Mouse (Mus musculus): ENCODE measurements around the gene Ceacam18. TPM values are rescaled to one million over a fixed set of nuclear protein-coding genes. Genes with fewer than 3 reads are reported as not detected.
"Not testable (repeated sequence)": the region's sequence is repeated elsewhere in the genome, so short reads cannot be mapped to it uniquely, and the experiment has no call there.

Gene Ceacam18
- polyA plus RNA-seq, 1 experiment, result not detected

DNA sequence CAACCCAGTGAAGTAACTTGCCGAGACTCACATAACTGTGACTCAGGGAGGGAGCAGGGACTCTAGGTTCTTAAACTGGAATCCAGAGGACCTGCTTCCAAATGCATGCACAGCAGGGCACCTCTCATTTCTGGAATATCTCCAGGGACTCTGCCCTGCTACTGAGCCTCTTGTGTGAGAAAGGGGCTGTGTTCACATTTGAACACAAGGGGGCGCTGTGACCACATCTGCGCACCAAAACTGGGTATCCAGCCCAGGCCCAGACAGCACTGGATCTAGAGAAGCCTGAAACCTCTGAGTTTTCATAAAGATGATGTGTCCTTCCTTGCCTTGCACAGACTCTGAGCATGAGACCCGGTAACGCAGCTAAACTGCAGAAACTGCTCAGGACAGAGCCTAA lies 46.5 kb downstream of the Ceacam18 start:
- DNase-seq, result peak; percentile 63
- H3K4me1 ChIP-seq (ENCODE audit: control insufficient read depth, insufficient read depth, low read length), result peaks cover 6% of the 10 kb centered on the region; the same call in 1 of the 2 replicates
- no peak for TF ChIP-seq POLR2A (IDR thresholded peaks at IDR 0.05; ENCODE audit: borderline replicate concordance, extremely low read depth, low read depth, low read length)
- TF ChIP-seq CTCF (IDR thresholded peaks at IDR 0.05; ENCODE audit: insufficient read depth, low read length), result peak; percentile 81
- 23% methylated on average over 5 of the region's 5 CpGs for WGBS
- no peak overlapping the region for H3K4me3 ChIP-seq (replicated peaks; ENCODE audit: extremely low read depth, low read depth, low read length)

DNA sequence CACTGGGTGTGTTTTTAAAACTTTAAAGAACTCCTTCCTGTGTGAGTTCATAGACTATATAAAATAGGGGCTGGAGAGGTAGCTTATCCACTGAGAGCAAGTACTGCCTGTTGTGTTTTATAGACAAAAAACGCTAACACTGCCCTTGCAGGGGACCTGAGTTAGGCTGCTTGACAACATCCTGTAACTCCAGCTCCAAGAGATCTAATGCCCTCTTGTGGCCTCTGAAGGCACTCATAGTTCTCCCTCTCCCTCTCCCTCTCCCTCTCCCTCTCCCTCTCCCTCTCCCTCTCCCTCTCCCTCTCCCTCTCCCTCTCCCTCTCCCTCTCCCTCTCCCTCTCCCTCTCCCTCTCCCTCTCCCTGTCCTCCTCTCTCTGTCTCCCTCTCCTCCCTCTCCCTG lies 48.0 kb downstream of the Ceacam18 start:
- whole genome bisulfite sequencing, result 8% methylated on average over 1 of the region's 1 CpGs
- not testable (repeated sequence) for H3K4me1 ChIP-seq (ENCODE audit: control insufficient read depth, insufficient read depth, low read length); DNase-seq; H3K4me3 ChIP-seq (replicated peaks; ENCODE audit: extremely low read depth, low read depth, low read length)

DNA sequence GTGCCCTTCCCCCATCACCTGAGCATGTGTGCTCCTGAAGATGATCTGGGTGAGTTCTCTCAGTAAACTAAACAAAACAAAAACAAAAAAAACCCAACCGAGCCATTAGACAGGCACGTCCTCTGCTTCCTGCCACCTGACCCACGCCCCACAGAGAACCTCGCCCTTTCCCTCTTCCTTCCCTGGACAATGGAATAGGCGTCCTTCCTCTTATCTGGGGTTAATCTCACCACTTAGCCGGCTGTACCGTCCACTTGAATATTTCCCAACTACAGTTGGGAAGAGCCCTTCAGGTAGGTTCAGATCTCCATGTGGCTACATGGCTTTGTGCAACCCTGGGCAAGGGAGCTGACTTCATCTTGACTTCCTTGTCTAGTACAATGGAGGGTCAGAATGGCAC lies 50.6 kb downstream of the Ceacam18 start:
- 24% methylated on average over 7 of the region's 7 CpGs for WGBS
- DNase-seq, result peak; percentile 42
- no peak for TF ChIP-seq POLR2A (IDR thresholded peaks at IDR 0.05; ENCODE audit: borderline replicate concordance, extremely low read depth, low read depth, low read length)
- TF ChIP-seq CTCF (IDR thresholded peaks at IDR 0.05; ENCODE audit: insufficient read depth, low read length), result no peak

DNA sequence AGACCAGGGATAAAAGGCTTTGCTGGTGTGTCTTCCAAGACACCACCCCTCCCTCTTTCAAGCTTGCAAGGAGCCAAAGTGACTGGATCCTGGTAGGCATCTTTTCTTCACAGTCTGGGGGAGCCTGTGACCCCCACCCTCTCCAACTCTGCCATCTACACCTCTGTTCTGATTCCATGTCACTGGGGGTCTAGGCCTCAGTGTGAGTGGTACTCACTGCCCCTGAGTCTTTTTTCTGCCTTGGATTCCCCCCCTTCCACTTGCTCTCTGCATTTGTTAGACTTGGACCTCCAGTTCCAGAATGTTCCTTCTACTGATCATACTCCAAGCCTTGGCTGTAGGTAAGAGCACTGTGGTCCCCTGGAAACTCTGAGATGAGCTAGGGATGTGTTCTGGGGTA lies 55.6 kb downstream of the Ceacam18 start, which contains the start of gene Klk14:
Gene Klk14 (plus strand): TSS at position 301 of the 400 bp plus-strand sequence.
- no peak for DNase-seq
- TF ChIP-seq POLR2A (IDR thresholded peaks at IDR 0.05; ENCODE audit: borderline replicate concordance, extremely low read depth, low read depth, low read length) (no peak), CTCF (IDR thresholded peaks at IDR 0.05; ENCODE audit: insufficient read depth, low read length) (no peak)
- H3K4me1 ChIP-seq (ENCODE audit: control insufficient read depth, insufficient read depth, low read length), result 0 out of 2 replicates have a peak, but pooled peaks cover under 1% of the 10 kb centered on the region
- no peak within 1 kb of the TSS for H3K4me3 ChIP-seq (replicated peaks; ENCODE audit: extremely low read depth, low read depth, low read length)

More for the DNA sequence above, 50.6 kb downstream of the Ceacam18 start:
- no peak overlapping the region for H3K4me3 ChIP-seq (replicated peaks; ENCODE audit: extremely low read depth, low read depth, low read length)
- peaks cover 6% of the 10 kb centered on the region; the same call in 1 of the 2 replicates for H3K4me1 ChIP-seq (ENCODE audit: control insufficient read depth, insufficient read depth, low read length)

Other genes starting within 250 kb of the Ceacam18 start
- gene Siglecg, start 226.5 kb upstream of the Ceacam18 start, polyA plus RNA-seq (2012; rRNA removed), result 17.5 and 18.9 TPM in 2 replicates
- gene Lim2, start 207.0 kb upstream of the Ceacam18 start, polyA plus RNA-seq (2012; rRNA removed), result 0.05 TPM in 1 of 2 replicates, not detected in the other
- 17.3 and 19.7 TPM in 2 replicates for gene Nkg7, start 197.6 kb upstream of the Ceacam18 start, polyA plus RNA-seq (2012; rRNA removed)
- gene Cldnd2, start 193.9 kb upstream of the Ceacam18 start, polyA plus RNA-seq (2012; rRNA removed), result not detected in 2 replicates
- 71.4 and 105 TPM in 2 replicates for gene Etfb, start 190.6 kb upstream of the Ceacam18 start, polyA plus RNA-seq (2012; rRNA removed)
- 1.2 and 1.5 TPM in 2 replicates for gene Gm45233, start 190.6 kb upstream of the Ceacam18 start, polyA plus RNA-seq (2012; rRNA removed)
- gene Vsig10l, start 171.6 kb upstream of the Ceacam18 start, polyA plus RNA-seq (2012; rRNA removed), result 6.6 and 14.2 TPM in 2 replicates
- 0.85 and 1.0 TPM in 2 replicates for gene Iglon5, start 144.6 kb upstream of the Ceacam18 start, polyA plus RNA-seq (2012; rRNA removed)
- not detected in 2 replicates for gene 4931406B18Rik, start 128.8 kb upstream of the Ceacam18 start, polyA plus RNA-seq (2012; rRNA removed)
- gene Cd33, start 90.3 kb upstream of the Ceacam18 start, polyA plus RNA-seq (2012; rRNA removed), result 11.6 and 15.3 TPM in 2 replicates
- 1.6 and 1.8 TPM in 2 replicates for gene Zfp658, start 72.5 kb upstream of the Ceacam18 start, polyA plus RNA-seq (2012; rRNA removed)
- gene Zfp719, start 55.1 kb upstream of the Ceacam18 start, polyA plus RNA-seq (2012; rRNA removed), result 2.0 and 2.5 TPM in 2 replicates
- 0.09 TPM in 1 of 2 replicates, not detected in the other for gene Zfp819, start 27.5 kb upstream of the Ceacam18 start, polyA plus RNA-seq (2012; rRNA removed)
- 4.8 and 7.0 TPM in 2 replicates for gene Siglece, start 25.5 kb downstream of the Ceacam18 start, polyA plus RNA-seq (2012; rRNA removed)
- gene Ctu1, start 37.3 kb downstream of the Ceacam18 start, polyA plus RNA-seq (2012; rRNA removed), result 9.8 and 11.5 TPM in 2 replicates
- 2.2 and 56.2 TPM in 2 replicates for gene Klk14, start 55.7 kb downstream of the Ceacam18 start, polyA plus RNA-seq (2012; rRNA removed)
- gene Klk13, start 77.9 kb downstream of the Ceacam18 start, polyA plus RNA-seq (2012; rRNA removed), result 8.4 and 35.6 TPM in 2 replicates
- gene Klk12, start 134.2 kb downstream of the Ceacam18 start, polyA plus RNA-seq (2012; rRNA removed), result 5.8 TPM in 1 of 2 replicates, not detected in the other
- gene Klk11, start 139.9 kb downstream of the Ceacam18 start, polyA plus RNA-seq (2012; rRNA removed), result 3.2 and 26.4 TPM in 2 replicates
- 1.7 and 117 TPM in 2 replicates for gene Klk10, start 146.3 kb downstream of the Ceacam18 start, polyA plus RNA-seq (2012; rRNA removed)
- 11.6 TPM in 1 of 2 replicates, not detected in the other for gene Klk9, start 157.2 kb downstream of the Ceacam18 start, polyA plus RNA-seq (2012; rRNA removed)
- 14.5 and 23.8 TPM in 2 replicates for gene Klk8, start 162.9 kb downstream of the Ceacam18 start, polyA plus RNA-seq (2012; rRNA removed)
- 4.6 TPM in 1 of 2 replicates, not detected in the other for gene Klk7, start 176.6 kb downstream of the Ceacam18 start, polyA plus RNA-seq (2012; rRNA removed)
- 0.13 TPM in 1 of 2 replicates, not detected in the other for gene Klk6, start 189.8 kb downstream of the Ceacam18 start, polyA plus RNA-seq (2012; rRNA removed)
- gene Klk5, start 207.3 kb downstream of the Ceacam18 start, polyA plus RNA-seq (2012; rRNA removed), result 2.7 TPM in 1 of 2 replicates, not detected in the other
- gene Klk4, start 246.5 kb downstream of the Ceacam18 start, polyA plus RNA-seq (2012; rRNA removed), result not detected in 2 replicates